Mouse (Mus musculus): ENCODE data around the gene Slc38a5.

Gene Slc38a5

DNA sequence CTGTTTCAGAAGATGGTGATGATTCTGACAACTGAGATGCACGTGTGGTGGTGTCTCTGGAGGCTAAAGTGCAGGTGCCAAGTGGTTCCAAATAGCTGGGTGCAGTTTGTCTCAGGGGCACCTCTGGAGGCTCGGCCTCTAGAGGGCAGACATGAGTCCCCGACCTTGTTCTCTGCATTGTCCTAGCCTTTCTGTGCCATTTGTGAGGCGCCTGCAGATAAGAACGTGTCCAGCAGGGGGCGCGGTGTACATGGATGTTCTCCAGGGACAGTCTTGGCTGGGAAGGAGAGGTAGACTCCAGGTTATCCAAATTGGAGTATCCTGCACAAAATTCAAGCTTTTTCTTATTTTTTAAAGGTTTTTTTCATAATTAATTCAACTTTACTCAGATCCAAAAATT lies 44.0 kb downstream of the Slc38a5 start:
- DNase-seq = peak; percentile 12 to 56

- no peak for DNase-seq
Observed at GRCm38 (mm10) chrX:8327124-8327523, 56.2 kb downstream of the Slc38a5 start, which contains the start of gene Ssxb10. Gene Ssxb10 (plus strand): TSS chrX:8327424.

All from cerebellum, postnatal 14 days (tissue).